Mouse (Mus musculus): ENCODE results near the gene Csnk1e.
A peak's percentile ranks its signal among the peaks of the same experiment; 100 is the strongest.

Gene Csnk1e

GRCm38 (mm10) chr15:79395281-79395680, 60.1 kb downstream of the Csnk1e start:
- DNase-seq (ENCODE audit: low read depth, low spot score): no peak

- no peak for DNase-seq (ENCODE audit: low read depth, low spot score)
Measured at GRCm38 (mm10) chr15:79394842-79395241, 60.5 kb downstream of the Csnk1e start.

- no peak for DNase-seq (ENCODE audit: low read depth, low spot score)
Measured at GRCm38 (mm10) chr15:79393101-79393500, 62.3 kb downstream of the Csnk1e start.

- no peak for DNase-seq (ENCODE audit: low read depth, low spot score)
Measured at GRCm38 (mm10) chr15:79392527-79392926, 62.8 kb downstream of the Csnk1e start.

- no peak for DNase-seq (ENCODE audit: low read depth, low spot score)
Measured at GRCm38 (mm10) chr15:79391447-79392093, 63.8 kb downstream of the Csnk1e start.

- peak; percentile 47 for DNase-seq (ENCODE audit: low read depth, low spot score)
Measured at GRCm38 (mm10) chr15:79390434-79390833, 64.9 kb downstream of the Csnk1e start.

- no peak for DNase-seq (ENCODE audit: low read depth, low spot score)
Measured at GRCm38 (mm10) chr15:79388171-79388570, 67.2 kb downstream of the Csnk1e start.

GRCm38 (mm10) chr15:79387611-79388010, 67.8 kb downstream of the Csnk1e start:
- no peak for DNase-seq (ENCODE audit: low read depth, low spot score)

GRCm38 (mm10) chr15:79387081-79387480, 68.3 kb downstream of the Csnk1e start:
- DNase-seq (ENCODE audit: low read depth, low spot score): no peak

GRCm38 (mm10) chr15:79381644-79382043, 73.7 kb downstream of the Csnk1e start:
- DNase-seq (ENCODE audit: low read depth, low spot score): no peak

- peak; percentile 87 for DNase-seq (ENCODE audit: low read depth, low spot score)
Measured at GRCm38 (mm10) chr15:79380468-79381444, 74.6 kb downstream of the Csnk1e start.

GRCm38 (mm10) chr15:79379658-79380057, 75.7 kb downstream of the Csnk1e start:
- no peak for DNase-seq (ENCODE audit: low read depth, low spot score)

GRCm38 (mm10) chr15:79378608-79379007, 76.8 kb downstream of the Csnk1e start:
- DNase-seq (ENCODE audit: low read depth, low spot score): no peak

- DNase-seq (ENCODE audit: low read depth, low spot score): no peak
Measured at GRCm38 (mm10) chr15:79377681-79378080, 77.7 kb downstream of the Csnk1e start.

GRCm38 (mm10) chr15:79374760-79375159, 80.6 kb downstream of the Csnk1e start:
- DNase-seq (ENCODE audit: low read depth, low spot score): no peak

GRCm38 (mm10) chr15:79370281-79370843, 85.0 kb downstream of the Csnk1e start:
- DNase-seq (ENCODE audit: low read depth, low spot score): no peak

GRCm38 (mm10) chr15:79369452-79370280, 85.7 kb downstream of the Csnk1e start:
- DNase-seq (ENCODE audit: low read depth, low spot score): no peak

- no peak for DNase-seq (ENCODE audit: low read depth, low spot score)
Measured at GRCm38 (mm10) chr15:79368861-79369440, 86.4 kb downstream of the Csnk1e start.

- no peak for DNase-seq (ENCODE audit: low read depth, low spot score)
Measured at GRCm38 (mm10) chr15:79368313-79368811, 87.0 kb downstream of the Csnk1e start.

All from CD4-positive, CD25-positive, alpha-beta regulatory T cell, adult 2 months (primary cell).